Mouse (Mus musculus) stomach, postnatal 0 days (tissue): ENCODE measurements at regions not wholly inside any gene's neighbourhood (a gene's known extent, or its start where the extent isn't known, plus 50 kb on each side); places are given as distances from the start of the nearest gene placed in this dataset.

Source experiments
- ATAC-seq: fragments of 200-750 bp; cut with Nextera tagmentation; 2 replicates; pipeline ENCODE4 v1.8.0; 2017; ENCODE audit not compliant: low FRiP score, low TSS enrichment
- DNase-seq: peaks from one replicate; pipeline ENCODE4 v3.0.0-alpha.2; 2016; ENCODE audit warnings: low spot score
- H3K27ac ChIP-seq: fragments of 300-500 bp; sonication (generic); replicated peaks from 2 replicates; pipeline ENCODE4 v1.5.1; 2014; ENCODE audit warnings: mild to moderate bottlenecking, control low read depth
- H3K27me3 ChIP-seq: fragments of 300-500 bp; sonication (generic); 2 replicates; pipeline ENCODE4 v1.6.1; 2014; ENCODE audit warnings: low read length; ENCODE audit not compliant: control insufficient read depth, insufficient read depth
- H3K36me3 ChIP-seq: fragments of 300-500 bp; sonication (generic); 2 replicates; pipeline ENCODE4 v1.6.1; 2014; ENCODE audit warnings: low read length, mixed read lengths; ENCODE audit not compliant: control insufficient read depth, insufficient read depth
- H3K4me1 ChIP-seq: fragments of 300-500 bp; sonication (generic); replicated peaks from 2 replicates; pipeline ENCODE4 v1.6.1; 2014; ENCODE audit warnings: antibody characterized with exemption; ENCODE audit not compliant: control insufficient read depth, insufficient read depth
- H3K4me2 ChIP-seq: fragments of 300-500 bp; sonication (generic); replicated peaks from 2 replicates; pipeline ENCODE4 v1.6.1; 2014; ENCODE audit warnings: low read depth, mild to moderate bottlenecking, control low read depth, moderate library complexity
- H3K4me3 ChIP-seq: fragments of 300-500 bp; sonication (generic); 2 replicates; pipeline ENCODE4 v1.5.1; 2014; ENCODE audit warnings: low read depth, low read length, control low read depth
- H3K9ac ChIP-seq: fragments of 300-500 bp; sonication (generic); 2 replicates; pipeline ENCODE4 v1.6.1; 2014; ENCODE audit warnings: mild to moderate bottlenecking, low read length, control low read depth, mixed read lengths
- H3K9me3 ChIP-seq: fragments of 300-500 bp; sonication (generic); 2 replicates; pipeline ENCODE4 v1.6.1; 2016; ENCODE audit warnings: low read length; ENCODE audit not compliant: control insufficient read depth
- CTCF ChIP-seq: IDR thresholded peaks from 2 replicates; pipeline ENCODE4 v1.5.1; 2016; ENCODE audit warnings: antibody characterized with exemption, low read depth, mild to moderate bottlenecking, moderate library complexity
- EP300 ChIP-seq: optimal IDR thresholded peaks from 2 replicates; pipeline ENCODE3; 2016; ENCODE audit warnings: antibody characterized with exemption
- WGBS: fragments of 180-500 bp; shearing (Covaris S2); extraction: QIAGEN DNeasy Blood & Tissue Kit; methylation state at CpG from one replicate; pipeline ENCODE4 v1.1.7; 2014; 5-methylcytosine and 5-hydroxymethylcytosine counted together

DNA sequence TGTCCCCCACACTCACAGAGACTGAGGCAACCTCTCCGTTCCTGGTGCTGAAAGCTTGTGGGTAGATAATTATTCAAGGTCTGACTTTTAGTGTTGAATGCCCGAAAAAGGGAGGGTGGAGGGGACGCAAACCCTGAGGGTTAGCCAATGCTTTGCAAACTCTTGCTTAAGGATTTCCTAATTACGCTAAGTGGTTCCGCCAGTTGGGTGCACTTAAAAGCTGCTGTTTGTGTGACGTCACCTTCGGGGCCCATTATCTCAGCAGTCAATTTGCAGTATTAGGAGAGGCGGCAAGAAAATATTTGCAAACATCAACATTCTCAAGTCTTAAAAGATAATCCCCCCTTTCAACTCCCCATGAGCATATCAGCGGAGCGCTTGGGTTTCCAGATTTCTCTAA is 199.2 kb upstream of the Irx5 start:
- H3K9me3 ChIP-seq: no peaks in the 10 kb centered on the region
- TF ChIP-seq CTCF: no peak
- H3K4me2 ChIP-seq: no peak overlapping the region
- DNase-seq: no peak
- WGBS: 26% methylated on average over 10 of the region's 10 CpGs
- ATAC-seq: no peak
- H3K27ac ChIP-seq: no peak overlapping the region
- no peak overlapping the region for H3K4me3 ChIP-seq
- H3K4me1 ChIP-seq: no peaks in the 10 kb centered on the region
- H3K9ac ChIP-seq: no peak overlapping the region
- H3K36me3 ChIP-seq: no peaks in the 10 kb centered on the region
- no peaks in the 10 kb centered on the region for H3K27me3 ChIP-seq

DNA sequence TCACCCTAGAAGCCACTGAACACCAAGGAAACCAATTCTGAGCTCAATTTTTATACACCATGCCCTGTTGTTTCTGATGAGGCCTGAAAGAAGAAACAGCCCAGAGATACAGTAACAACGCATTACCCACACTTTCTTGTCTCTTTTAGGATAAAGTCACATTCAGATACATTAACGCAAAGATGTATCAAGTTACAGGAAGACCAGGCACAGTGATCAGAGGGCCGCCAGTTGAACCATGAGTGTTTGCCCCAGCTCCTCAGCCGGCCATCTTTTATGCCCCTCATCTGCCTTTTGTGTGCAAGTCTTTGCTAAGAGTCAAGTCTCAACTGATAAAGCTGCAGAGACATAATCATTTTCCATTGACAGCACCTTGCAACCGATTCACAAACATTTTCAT is 204.9 kb upstream of the Irx5 start:
- H3K9ac ChIP-seq: no peak overlapping the region

DNA sequence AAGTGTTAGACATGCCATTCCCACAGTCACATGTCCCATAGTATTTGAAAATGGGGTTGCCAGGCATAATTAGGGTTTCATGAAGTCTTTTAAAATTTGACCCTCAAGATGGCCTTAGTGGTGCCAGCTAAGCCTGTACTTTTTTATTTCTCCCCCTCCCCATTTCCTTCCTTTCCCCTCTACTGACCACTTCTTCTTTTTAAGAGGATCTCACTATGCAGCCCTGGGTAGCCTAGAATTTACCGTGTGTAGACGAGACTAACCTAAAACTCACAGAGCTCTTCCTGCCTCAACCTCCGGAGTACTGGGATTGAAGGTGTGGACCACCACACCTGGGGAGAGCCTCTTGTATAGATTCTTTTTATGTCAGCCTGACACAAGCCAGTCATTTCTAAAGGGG is 209.8 kb upstream of the Irx5 start:
- Histone ChIP-seq H3K9me3 (no peaks in the 10 kb centered on the region), H3K27ac (no peak overlapping the region), H3K4me1 (no peaks in the 10 kb centered on the region), H3K36me3 (no peaks in the 10 kb centered on the region), H3K4me3 (no peak overlapping the region), H3K27me3 (no peaks in the 10 kb centered on the region), H3K9ac (no peak overlapping the region), H3K4me2 (no peak overlapping the region)
- 77% methylated on average over 3 of the region's 3 CpGs for whole genome bisulfite sequencing
- no peak for ATAC-seq
- no peak for TF ChIP-seq CTCF
- TF ChIP-seq EP300: no peak
- DNase-seq: no peak

More for the DNA sequence above, 204.9 kb upstream of the Irx5 start:
- ATAC-seq: no peak
- no peak for DNase-seq
- Histone ChIP-seq H3K9me3 (no peaks in the 10 kb centered on the region), H3K4me3 (no peak overlapping the region), H3K27ac (no peak overlapping the region), H3K4me2 (no peak overlapping the region), H3K4me1 (no peaks in the 10 kb centered on the region), H3K36me3 (no peaks in the 10 kb centered on the region), H3K27me3 (no peaks in the 10 kb centered on the region)
- 75% methylated on average over 5 of the region's 5 CpGs for WGBS
- TF ChIP-seq CTCF (no peak), EP300 (no peak)

DNA sequence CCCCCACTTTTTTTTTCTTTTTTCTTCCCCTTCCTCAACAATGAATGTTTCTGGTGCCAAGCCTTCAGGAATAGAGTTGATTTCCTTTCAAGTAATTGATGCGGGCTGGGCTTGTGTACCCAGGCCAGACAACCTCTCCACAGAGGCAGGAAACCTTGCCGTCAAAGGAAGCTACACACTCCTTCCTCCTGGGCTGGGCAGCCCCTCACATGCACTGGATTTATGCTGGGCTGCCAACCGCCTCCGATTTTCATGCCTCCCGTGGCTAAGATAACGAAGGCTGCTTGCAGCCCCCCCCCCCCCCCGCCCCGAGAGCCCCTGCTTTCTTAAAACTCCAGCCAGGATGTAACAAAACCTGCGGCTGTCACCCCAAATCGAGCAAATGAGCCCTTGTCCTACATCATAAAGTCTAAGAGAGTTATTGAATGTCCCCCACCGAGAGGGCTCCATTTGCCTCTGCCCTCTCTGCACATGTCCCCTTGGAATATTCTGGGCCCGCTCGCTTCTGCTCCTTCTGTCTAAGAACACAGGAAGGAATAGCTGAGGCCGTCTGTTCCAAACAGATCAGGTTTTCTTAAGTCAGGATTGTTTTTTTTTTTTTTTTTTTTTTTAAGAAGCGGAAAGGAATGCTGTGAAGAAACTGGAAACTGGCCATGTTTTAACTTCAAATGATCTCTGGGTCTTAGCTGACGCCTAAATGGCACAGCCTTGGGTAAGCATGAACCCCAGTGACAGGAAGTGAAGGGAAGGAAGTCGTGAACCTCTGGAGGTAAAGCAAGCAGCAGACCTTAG is 220.1 kb upstream of the Irx5 start:
- DNase-seq (no peak), ATAC-seq (no peak)
- Histone ChIP-seq H3K36me3 (no peaks in the 10 kb centered on the region), H3K27ac (no peak overlapping the region), H3K9ac (no peak overlapping the region), H3K9me3 (no peaks in the 10 kb centered on the region), H3K4me2 (no peak overlapping the region), H3K27me3 (0 out of 2 replicates have a peak, but pooled peaks cover 2% of the 10 kb centered on the region), H3K4me3 (no peak overlapping the region), H3K4me1 (no peaks in the 10 kb centered on the region)
- WGBS: 26% methylated on average over 16 of the region's 17 CpGs
- no peak for TF ChIP-seq EP300
- TF ChIP-seq CTCF: no peak

DNA sequence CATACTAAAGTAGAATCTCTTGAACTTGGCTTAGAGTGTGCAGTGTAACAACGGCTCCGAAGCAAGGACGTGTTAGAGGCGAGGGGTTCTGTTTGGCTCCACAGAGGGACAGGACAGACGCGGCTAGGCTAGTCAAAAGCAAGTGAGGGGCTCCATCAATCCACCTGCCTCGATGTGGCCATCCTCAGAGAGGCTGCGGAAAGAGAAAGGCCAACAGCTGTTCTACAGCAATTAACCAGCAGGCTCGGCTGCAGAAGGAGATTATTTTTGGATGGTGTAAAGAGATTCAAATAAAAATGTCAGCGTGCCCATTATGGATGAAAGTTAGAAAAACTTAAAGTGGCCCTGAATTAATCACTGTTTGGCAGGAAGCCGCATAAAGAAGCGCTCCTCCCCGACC is 221.0 kb upstream of the Irx5 start:
- H3K4me1 ChIP-seq: no peaks in the 10 kb centered on the region
- H3K4me3 ChIP-seq: no peak overlapping the region
- no peaks in the 10 kb centered on the region for H3K9me3 ChIP-seq
- H3K27ac ChIP-seq: no peak overlapping the region
- TF ChIP-seq EP300 (no peak), CTCF (no peak)
- H3K27me3 ChIP-seq: 0 out of 2 replicates have a peak, but pooled peaks cover 2% of the 10 kb centered on the region
- no peak for ATAC-seq
- 26% methylated on average over 13 of the region's 13 CpGs for WGBS
- H3K4me2 ChIP-seq: no peak overlapping the region
- H3K9ac ChIP-seq: no peak overlapping the region
- no peak for DNase-seq
- H3K36me3 ChIP-seq: no peaks in the 10 kb centered on the region

DNA sequence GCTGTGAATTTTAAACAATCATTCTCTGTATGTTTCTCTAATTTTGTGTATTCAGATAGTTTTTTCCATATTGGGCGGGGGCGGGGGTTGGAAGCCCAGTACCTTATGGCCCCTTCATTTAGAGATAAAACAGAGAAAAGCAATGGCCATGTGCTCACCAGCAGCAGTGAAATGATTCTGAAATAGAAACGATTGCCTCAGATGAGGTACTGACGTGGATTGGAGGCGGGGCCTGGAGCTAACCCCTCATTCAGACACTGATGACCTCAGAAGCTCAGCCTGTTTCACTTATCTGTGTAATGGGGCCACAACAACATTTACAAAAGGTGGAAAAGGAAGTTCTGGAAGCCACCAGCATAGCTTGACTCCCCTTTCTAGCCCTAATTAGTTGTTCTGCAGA is 223.0 kb upstream of the Irx5 start:
- no peak overlapping the region for H3K27ac ChIP-seq
- H3K9ac ChIP-seq: no peak overlapping the region
- H3K4me1 ChIP-seq: no peaks in the 10 kb centered on the region
- 0 out of 2 replicates have a peak, but pooled peaks cover 2% of the 10 kb centered on the region for H3K27me3 ChIP-seq
- no peak overlapping the region for H3K4me3 ChIP-seq
- 56% methylated on average over 5 of the region's 5 CpGs for WGBS
- ATAC-seq (no peak), DNase-seq (no peak)
- no peak for TF ChIP-seq EP300
- TF ChIP-seq CTCF: no peak
- H3K36me3 ChIP-seq: no peaks in the 10 kb centered on the region
- no peaks in the 10 kb centered on the region for H3K9me3 ChIP-seq
- H3K4me2 ChIP-seq: no peak overlapping the region
